Mouse (Mus musculus) common myeloid progenitor, adult 5-6 weeks (primary cell): ENCODE results near the gene Agpat1. TPM values are rescaled to one million over a fixed set of nuclear protein-coding genes. Genes with fewer than 3 reads are reported as not detected.

Experiments
- ATAC-seq: replicated peaks from 2 replicates; pipeline ENCODE4 v1.8.0; 2016; ENCODE audit warnings: low read depth, mild to moderate bottlenecking, moderate TSS enrichment, inconsistent platforms; ENCODE audit not compliant: poor library complexity, severe bottlenecking
- total RNA-seq: library from RNA; stranded (forward); fragments of 200-1000, 187-1606 nt; gene quantifications from 2 replicates; pipeline ENCODE4 v1.2.3, GENCODE M21; 2017

Agpat1 gene
- total RNA-seq, 1 experiment from 2014 or later: 17.8 TPM

DNA sequence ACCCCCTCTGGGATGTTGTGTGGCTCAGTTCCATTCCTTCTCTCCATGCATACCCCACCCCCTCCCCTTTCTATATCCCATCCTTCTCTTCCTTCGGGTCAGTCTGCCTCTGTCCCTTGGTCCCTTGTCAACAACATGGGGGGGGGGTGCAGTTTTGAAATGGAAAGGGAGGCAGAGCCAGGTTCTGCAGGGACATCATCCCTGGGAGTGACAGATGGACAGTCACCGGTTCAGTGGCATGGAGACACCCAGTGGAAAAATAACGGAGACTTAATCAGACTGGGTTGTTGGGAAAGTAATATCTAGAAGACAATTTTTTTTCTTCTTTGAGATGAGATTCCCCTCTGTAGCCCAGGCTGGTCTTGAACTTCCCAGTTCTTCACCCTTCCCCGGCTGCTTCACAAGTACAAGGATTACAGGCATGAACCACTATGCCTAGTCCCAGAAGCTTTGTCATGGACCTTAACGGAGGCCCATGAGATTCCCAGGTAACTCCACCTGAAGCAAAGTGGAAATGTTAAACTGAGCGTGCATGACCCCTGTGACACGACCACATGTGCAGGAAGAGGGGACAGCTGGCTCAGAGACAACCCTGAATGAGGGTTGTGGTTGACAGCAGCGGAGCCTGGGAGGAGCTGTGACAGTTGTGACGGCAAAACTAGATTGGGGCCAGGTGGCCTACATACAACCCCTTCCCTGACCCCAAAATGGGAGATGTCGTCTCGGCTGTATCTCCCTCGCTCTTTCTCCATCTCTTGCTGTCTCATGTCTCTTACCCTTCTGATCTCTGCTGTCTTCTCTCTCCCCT, 25.9 kb downstream of the Agpat1 start:
- ATAC-seq: no peak

DNA sequence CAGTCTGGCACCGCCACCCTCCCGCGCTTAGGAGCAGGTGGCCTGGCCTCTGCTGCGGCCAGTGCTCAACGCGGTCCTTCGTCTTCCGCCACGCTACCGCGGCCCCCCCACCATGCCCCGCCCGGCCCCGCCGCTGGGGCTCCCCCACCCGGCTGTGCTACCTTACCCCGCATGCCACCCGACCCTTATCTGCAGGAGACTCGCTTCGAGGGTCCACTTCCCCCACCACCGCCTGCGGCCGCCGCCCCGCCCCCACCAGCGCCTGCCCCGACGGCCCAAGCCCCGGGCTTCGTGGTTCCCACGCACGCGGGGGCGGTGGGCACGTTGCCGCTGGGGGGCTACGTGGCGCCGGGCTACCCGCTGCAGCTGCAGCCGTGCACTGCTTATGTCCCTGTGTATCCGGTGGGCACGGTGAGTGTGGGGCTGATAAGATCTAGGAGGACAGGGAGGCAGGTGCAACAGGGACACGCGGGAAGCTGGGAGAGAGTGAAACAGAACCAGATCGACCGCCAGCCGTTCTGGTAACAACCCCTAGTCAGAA, 26.8 kb downstream of the Agpat1 start:
- no peak for ATAC-seq

DNA sequence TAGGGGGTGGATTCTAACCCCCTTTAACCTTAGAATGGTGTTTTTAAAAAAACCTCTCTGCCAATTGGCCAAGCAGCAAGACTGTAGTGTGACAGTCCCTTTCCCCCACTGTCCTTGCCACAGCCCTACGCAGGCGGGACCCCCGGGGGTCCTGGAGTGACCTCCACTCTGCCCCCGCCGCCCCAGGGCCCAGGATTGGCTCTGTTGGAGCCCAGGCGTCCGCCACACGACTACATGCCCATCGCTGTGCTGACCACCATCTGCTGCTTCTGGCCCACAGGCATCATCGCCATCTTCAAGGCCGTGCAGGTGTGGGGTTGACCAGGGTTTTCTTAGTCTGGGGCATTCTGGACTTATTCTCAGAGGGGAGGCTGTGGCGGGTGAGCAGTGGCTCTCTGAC, 27.6 kb downstream of the Agpat1 start:
- no peak for ATAC-seq

DNA sequence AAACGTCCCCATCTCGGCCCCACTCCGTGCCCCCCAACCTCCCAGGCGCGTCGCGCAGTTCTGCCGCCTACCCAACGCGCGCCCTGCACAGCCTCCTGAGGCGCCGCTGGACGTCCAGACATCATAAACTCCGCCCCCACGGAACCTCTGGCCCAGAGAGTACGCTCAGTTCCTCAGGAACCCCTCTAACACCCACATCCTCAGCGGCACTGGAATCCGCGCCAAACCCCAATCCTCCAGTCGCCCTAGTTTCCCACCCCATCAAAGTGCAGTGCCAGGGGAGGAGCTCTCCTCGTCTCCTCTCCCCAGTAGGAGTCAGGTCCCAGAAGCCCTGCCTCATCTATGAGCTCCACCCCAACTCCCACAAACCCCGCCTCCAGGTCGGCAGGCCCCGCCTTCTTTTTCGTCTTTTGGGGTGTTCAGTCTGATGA, 28.2 kb downstream of the Agpat1 start:
- ATAC-seq: peak; percentile 86

DNA sequence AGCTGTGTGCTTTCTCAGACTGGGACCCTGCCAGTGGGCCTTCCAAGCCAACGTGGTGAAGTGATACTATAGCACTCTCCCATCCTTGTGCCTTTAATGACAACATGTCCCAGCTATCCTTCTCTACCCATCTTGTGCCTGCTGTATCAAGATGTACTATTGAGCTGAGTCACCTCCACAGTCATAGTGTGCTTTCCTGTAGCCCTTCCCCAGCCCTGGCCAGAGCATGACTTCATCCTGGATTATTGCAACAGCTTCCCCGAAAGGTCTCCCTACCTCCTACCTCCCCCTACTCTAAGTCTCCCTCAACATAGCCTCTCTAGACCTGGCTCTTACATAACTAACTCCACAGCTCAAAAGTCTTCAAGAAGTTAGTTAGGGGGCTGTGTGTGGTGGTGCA, 31.6 kb downstream of the Agpat1 start:
- no peak for ATAC-seq

DNA sequence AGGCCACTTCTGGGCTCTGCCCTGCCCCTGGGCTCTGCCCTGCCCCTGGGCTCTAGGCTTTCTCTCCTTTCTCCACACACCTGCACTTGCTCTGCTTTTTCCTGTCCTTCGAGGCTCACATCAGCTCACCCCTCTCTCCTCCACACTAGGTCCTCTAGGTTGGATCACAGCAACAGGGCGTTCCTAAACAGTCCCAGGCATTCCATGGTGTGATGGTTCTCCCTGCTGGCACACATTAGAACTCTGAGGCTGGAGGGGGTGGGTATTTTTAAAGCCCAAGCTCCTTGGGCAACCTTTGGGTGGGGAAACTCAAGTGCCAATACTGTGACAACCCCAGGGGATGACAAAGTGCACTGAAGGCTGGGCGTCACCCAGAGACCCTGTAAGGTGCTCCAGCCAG, 33.4 kb downstream of the Agpat1 start:
- ATAC-seq: no peak

DNA sequence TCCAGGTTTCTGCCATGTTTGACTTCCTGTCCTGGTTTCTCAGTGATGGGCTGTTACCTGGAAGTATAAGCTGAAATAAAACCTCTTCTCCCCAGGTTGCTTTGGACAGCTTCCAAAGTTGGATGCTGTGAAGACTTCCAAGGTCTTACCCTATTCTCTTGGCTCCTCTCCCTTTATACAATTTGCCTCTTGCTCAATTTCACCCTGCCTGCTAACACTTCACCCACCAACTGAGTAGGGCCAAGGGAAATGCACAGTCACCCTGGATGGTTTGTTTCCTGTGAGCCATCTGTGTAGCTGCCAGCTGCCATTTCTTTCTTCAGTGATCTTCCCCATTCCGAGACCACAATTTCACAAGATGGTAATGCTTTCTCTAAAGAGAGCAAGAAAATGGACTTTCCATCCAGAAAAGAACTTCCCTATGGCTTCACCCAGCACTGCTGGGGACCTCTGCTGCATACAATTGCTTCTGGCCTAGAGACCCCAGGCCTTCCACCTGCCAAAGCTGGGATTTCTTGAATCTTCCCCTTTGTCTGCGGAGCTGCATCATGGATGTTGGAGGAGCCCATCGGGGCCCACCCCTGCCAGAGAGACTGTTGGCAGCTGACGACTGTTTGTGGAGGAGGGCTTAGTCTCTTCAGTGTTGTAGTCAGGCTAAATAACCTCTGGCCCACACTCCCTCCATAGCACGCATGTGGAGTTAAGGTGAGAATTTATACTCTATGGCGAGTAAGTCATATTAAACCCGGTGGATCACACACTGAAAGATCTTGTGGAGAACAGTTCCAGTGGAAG, 35.6 kb downstream of the Agpat1 start:
- peak; percentile 72 for ATAC-seq

DNA sequence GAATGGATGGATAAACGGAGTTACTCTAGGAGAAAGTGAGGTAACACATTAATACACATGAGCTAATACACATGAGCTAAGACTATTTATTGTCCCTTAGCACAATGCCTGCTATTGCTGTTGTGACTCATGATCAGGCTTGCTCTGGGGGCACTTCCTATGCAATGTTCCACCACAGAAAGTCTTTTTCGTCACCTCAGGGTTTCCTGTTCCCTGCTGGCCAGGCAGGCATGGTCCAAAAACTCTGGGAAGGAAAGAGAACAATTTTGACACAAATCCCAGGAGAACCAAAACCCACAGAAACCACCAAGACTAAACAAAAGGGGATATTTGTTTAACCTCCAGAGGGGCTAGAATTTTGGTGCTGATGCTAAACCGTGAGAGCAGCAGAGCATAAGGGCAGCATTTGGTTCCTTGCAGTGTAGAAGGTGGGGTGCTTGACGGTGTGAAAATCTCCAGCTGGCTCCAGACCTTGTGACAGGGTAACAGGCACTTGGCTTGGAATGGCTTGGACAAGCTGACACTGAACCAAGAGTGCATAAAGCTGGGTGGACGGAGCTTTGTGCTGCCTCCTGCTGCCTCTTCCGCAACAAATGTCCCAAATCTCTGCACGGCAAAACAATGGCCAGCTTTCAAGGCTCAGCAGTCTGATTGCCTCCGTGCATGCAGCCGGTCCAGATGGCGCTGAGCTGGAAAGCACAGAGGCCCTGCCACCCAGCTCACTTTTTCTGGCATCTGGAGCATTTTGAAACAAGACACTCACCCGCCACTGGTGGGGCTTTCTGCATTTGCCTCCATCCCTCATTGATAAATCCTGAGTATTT, 36.9 kb downstream of the Agpat1 start:
- ATAC-seq: no peak

DNA sequence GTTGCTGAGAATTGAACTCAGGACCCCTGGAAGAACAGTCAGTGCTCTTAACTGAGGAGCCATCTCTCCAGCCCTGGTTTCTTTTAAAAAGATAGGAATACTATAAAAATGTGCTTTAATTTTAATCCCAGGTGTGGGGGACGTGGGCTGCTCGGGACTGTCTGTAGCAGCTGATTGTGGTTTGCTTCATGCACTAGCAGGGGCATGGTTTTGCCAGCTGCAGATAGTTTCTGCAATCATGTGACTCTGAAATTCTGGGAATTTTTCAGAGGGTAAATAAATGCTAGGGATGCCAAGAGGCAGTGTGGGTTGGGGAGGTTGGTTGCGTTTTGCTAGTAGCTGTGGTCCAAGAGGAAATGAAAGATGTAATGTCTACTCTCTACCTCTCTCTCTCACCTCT, 37.9 kb downstream of the Agpat1 start:
- no peak for ATAC-seq

DNA sequence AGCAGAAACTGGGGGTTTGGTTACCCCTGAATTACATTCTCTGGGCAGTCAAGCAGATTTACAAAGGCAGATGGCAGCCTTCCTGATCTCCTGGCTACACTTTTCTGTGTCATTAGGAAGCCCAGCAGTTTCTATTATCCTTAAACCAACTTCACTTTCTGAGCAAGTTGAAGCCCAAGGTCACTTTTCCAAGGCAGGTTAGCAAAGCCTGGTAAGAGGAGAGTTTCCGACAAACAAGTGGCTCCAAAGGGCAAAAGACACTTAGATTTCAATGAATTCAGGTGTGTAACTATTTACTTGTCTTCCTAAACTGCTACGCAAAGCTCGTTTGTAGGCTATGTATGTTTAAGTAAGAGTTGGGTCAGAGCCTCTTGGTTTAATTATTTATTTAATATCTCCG, 39.3 kb downstream of the Agpat1 start:
- no peak for ATAC-seq

DNA sequence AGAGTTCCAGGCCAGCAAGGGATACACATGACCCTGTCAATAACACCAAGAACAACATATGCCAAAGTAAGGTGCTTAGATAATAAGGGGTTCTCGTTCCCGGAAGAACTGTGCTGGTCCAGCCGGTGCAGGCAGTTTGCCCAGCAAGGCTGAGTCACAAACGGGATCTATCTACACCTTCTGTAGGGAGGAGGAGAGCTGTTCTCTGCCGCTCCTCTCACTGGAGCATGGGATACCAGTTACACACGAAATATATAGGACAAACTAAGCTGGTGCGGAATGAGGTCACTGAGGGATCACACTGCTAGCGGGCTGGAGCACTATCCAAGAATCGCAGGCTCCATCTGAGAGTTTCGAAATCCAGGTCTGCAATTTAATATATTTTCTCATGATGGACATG, 39.9 kb downstream of the Agpat1 start:
- no peak for ATAC-seq

DNA sequence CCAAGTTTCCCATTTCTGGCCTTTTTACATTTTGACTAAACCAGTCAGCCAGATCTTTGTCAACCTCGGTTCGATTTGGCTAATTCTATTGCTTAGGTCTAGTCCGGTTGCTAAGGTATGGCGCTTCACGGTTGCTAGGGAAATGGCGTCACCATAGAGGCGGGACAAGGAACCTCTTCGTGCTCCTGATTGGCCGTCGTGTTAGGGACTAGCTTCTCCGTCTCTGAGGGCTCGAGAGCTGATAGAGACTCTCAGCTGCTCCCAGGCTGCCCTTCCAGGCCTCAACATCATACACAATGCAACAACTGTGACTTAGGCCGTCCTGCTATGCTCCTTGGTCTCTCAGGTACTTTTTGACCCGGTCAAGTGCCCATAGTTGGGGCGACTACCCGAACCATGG, 40.5 kb downstream of the Agpat1 start, which contains the start of gene Fkbpl:
Gene Fkbpl (plus strand): TSS at position 157 of the 400 bp plus-strand sequence.
- ATAC-seq: peak; percentile 77

DNA sequence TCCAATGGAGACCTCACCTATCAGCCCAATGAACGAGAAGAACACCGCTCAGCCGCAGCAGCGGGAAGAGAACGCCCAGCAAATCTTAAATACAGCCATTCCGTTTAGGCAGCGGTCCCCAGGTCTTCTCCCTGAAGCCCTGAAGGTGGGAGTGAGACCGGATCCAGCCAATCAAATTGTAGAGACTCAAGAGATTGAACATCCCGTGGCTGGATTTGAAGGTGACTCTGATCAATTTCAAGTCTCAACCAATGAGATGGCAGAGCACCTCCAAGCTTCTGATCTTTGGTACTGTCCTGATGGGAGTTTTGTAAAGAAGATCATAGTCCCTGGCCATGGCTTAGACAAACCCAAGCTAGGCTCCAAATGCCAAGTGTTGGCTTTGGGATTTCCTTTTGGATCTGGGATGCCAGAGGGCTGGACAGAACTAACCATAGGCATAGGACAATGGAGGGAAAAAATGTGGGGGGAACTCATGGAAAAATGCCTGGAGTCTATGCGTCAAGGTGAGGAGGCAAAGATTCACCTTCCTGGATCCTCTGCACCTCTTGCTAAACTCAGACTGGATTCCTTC, 41.3 kb downstream of the Agpat1 start:
- no peak for ATAC-seq

DNA sequence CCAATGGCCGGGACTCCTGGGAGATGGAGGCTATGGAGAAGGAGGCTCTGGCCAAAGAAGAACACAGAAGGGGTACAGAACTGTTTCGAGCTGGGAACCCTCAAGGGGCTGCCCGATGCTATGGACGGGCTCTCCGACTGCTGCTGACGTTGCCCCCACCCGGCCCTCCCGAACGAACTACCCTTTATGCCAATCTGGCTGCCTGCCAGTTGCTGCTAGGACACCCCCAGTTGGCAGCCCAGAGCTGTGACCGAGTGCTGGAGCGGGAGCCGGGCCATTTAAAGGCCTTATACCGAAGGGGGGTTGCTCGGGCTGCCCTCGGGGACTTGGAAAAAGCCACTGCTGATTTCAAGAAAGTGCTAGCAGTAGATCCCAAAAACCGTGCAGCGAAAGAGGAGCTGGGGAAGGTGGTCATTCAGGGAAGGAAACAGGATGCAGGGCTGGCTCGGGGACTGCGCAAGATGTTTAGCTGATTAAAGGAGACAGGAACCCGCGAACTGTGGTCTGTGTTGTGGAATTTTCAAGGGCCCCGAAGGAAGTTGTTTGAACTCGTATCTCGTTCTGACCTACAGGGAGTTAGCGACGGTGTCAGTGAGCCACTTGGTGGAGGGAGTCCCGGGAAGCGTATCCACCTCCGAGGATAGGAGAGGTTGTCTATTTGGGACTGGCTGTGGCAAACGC, 41.9 kb downstream of the Agpat1 start:
- no peak for ATAC-seq

DNA sequence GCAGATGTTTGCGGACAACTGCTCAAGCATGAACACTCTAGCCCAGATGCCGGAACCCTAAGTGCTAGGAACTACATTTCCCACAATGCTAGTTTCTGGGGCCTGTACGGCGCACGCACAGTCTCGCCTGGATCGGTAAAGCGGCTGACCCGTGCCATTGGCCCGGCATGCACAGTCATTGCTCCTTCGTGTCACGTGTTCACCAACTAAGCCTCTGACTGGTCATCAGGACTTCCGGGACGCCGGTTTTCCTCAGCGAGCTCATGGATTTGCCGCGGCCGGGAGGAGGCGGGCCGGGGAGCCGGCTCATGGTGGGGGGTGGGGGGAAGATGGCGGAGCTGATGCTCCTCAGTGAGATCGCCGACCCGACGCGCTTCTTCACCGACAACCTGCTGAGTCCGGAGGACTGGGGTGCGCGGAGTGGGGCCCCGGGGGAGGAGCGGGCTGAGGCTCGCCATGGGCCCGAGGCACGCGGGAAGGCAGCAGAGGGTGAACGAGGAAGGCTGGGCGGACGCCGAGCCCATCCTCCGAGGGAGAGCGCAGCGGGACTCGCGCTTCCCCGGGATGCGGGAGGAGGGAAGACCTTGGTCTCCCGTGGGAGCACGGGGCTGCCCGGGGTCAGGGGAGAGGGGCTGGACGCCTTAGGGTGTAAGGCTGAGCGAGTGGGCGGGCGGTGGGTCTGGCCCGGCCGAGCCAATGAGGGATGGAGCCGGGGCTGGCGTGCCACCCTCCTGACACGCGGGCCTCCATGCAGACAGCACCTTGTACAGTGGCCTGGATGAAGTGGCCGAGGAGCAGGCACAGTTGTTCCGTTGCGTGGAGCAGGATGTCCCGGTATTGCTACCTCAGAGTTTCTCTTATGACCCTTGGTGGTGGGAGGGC, 43.1 kb downstream of the Agpat1 start, which contains the start of gene Atf6b:
Gene Atf6b (plus strand): TSS at position 241 of the 882 bp plus-strand sequence.
- ATAC-seq: peak; percentile 87

DNA sequence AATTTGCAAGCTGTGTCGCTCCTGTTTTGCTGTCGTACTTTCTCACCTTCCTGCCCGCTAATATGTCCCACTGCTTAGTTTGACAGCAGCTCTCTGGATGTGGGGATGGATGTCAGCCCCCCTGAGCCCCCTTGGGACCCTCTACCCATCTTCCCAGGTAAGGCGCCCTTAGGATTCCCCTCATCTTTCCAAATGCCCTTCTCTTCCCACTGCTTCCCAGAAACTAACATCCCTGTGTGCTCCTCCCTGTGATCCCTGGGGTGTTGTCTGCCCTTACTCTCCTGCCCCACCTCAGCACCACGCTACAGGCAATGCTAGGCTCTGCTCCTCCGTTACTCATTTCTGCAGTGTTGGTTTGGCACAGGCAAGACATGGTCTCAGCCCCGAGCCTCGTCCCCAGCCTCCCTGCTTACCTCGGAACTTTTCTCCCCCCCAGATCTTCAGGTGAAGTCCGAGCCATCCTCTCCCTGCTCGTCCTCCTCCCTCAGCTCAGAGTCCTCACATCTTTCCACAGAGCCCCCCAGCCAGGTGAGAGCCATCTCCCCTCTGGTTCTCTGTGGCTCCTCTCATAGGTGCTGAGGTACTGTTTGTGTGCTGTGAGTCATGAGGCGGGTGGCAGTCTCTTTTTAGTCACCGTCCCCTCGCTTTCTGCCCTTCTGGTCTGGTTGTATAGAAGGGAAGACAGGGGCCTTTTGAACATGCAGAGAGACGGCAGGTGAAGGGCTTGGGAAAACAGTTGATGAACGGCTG, 44.3 kb downstream of the Agpat1 start:
- no peak for ATAC-seq

DNA sequence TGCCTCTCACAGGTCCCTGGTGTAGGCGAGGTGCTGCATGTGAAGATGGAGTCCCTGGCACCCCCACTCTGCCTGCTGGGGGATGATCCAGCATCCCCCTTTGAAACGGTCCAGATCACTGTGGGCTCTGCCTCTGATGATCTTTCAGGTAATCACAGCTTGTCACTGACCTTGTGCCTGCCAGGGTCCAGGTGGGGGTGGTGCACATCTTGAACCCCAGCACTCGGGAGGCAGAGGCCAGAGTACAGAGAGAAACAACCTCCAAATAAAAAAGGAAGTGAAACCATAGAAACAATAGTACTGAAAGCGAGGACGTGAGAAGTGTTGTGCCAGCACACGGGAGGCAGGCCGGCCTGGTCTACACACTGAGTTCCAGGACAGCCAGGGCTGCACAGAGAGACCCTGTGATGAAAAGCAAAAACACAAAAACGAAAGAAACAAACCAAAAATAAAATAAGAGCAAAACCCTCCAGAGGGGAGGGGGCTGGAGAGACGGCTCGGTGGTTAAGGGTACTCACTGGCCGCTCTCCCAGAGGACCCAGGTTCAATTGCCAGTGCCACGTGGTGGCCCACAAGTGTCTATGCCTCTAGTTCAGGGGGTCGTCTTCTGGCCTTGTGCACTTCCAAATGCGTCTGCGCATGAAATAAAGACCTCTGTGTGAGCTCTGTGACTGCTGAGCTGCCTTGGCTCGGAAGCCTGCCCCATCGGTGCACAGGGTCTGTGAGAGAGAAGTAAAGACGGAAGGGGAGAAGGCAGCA, 45.2 kb downstream of the Agpat1 start:
- no peak for ATAC-seq
